Mouse (Mus musculus): ENCODE results near the gene Rps18. TPM values are rescaled to one million over a fixed set of nuclear protein-coding genes. Genes with fewer than 3 reads are reported as not detected.

Gene Rps18
- polyA plus RNA-seq, 1 experiment from 2014 or later, result 1,221 TPM

DNA sequence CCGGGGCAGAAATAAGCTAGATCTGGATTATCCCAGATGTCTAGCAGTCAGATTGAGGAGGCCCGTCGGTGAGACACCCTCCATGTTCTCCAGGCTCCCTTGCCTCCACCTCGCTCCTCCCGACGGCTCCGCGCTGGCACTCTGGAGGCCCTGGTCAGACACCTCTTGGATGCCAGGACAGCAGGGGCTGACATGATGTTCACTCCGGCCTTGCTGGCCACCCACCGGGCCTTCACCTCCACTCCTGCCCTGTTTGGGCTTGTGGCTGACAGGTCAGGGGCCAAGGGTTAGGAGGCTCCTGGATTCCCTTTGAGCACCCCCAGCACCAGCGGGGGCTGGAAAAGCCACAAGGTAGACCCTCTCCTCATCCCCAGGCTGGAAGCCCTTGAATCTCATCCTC, 23.9 kb downstream of the Rps18 start:
- Histone ChIP-seq H3K9me3 (ENCODE audit: control insufficient read depth, low read length) (no peaks in the 10 kb centered on the region), H3K27me3 (ENCODE audit: control insufficient read depth, insufficient read depth, low read length) (no peaks in the 10 kb centered on the region), H3K36me3 (ENCODE audit: control insufficient read depth, insufficient read depth, low read length) (0 out of 2 replicates have a peak, but pooled peaks cover 6% of the 10 kb centered on the region)

DNA sequence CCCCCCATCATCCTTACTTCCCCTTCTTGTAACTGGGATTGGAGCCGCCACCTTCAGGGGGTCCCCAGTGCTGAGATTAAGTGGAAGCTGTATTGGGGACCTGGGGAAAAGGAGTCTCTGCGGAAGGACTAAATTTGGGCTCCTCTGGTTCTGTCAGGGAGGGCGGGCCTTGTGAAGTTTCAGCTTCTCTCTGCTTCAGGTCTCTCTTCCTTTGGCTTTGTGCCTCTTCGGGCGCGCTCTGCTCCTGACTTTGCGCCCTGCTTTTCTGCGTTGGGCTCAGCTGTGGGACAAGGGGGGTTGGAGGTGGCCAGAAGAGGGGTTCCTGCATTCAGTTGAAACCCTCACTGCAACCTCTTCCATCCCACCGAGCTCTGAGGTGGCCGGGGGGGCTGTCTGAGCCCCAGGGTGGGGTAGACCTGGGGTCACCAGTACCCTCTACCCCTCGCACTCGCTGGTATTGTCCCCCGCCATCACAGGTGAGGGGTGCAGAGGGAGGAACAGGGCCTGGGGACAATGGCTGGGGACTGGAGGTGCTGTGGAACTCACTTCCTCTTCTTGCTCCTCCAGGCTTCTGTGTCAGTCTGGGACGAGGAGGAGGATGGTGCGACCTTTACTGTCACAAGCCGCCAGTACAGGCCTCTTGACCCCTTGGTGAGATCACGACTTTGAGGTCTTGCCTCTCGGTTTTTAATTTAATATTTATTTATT, 24.5 kb downstream of the Rps18 start:
- no peak overlapping the region for H3K27ac ChIP-seq (ENCODE audit: low read depth, low read length)
- H3K27me3 ChIP-seq (ENCODE audit: control insufficient read depth, insufficient read depth, low read length), result no peaks in the 10 kb centered on the region
- no peaks in the 10 kb centered on the region for H3K9me3 ChIP-seq (ENCODE audit: control insufficient read depth, low read length)
- H3K4me2 ChIP-seq (replicated peaks; ENCODE audit: low read depth, low read length), result peak overlapping the region; percentile 90
- peak overlapping the region; percentile 82 for H3K9ac ChIP-seq (ENCODE audit: low read depth, low read length)
- H3K4me3 ChIP-seq (ENCODE audit: low read depth, low read length), result peak overlapping the region; percentile 76
- whole genome bisulfite sequencing, result 35% methylated on average over 18 of the region's 18 CpGs
- 0 out of 2 replicates have a peak, but pooled peaks cover 6% of the 10 kb centered on the region for H3K36me3 ChIP-seq (ENCODE audit: control insufficient read depth, insufficient read depth, low read length)
- ATAC-seq (ENCODE audit: low FRiP score) (no peak), DNase-seq (ENCODE audit: low spot score) (no peak)
- no peaks in the 10 kb centered on the region for H3K4me1 ChIP-seq (replicated peaks; ENCODE audit: control insufficient read depth, insufficient read depth, low read length)

More for the DNA sequence above, 23.9 kb downstream of the Rps18 start:
- Histone ChIP-seq H3K4me3 (ENCODE audit: low read depth, low read length) (no peak overlapping the region), H3K27ac (ENCODE audit: low read depth, low read length) (no peak overlapping the region), H3K4me1 (replicated peaks; ENCODE audit: control insufficient read depth, insufficient read depth, low read length) (no peaks in the 10 kb centered on the region), H3K9ac (ENCODE audit: low read depth, low read length) (no peak overlapping the region), H3K4me2 (replicated peaks; ENCODE audit: low read depth, low read length) (no peak overlapping the region)
- DNase-seq (ENCODE audit: low spot score), result no peak
- no peak for ATAC-seq (ENCODE audit: low FRiP score)
- 92% methylated on average over 11 of the region's 11 CpGs for WGBS

DNA sequence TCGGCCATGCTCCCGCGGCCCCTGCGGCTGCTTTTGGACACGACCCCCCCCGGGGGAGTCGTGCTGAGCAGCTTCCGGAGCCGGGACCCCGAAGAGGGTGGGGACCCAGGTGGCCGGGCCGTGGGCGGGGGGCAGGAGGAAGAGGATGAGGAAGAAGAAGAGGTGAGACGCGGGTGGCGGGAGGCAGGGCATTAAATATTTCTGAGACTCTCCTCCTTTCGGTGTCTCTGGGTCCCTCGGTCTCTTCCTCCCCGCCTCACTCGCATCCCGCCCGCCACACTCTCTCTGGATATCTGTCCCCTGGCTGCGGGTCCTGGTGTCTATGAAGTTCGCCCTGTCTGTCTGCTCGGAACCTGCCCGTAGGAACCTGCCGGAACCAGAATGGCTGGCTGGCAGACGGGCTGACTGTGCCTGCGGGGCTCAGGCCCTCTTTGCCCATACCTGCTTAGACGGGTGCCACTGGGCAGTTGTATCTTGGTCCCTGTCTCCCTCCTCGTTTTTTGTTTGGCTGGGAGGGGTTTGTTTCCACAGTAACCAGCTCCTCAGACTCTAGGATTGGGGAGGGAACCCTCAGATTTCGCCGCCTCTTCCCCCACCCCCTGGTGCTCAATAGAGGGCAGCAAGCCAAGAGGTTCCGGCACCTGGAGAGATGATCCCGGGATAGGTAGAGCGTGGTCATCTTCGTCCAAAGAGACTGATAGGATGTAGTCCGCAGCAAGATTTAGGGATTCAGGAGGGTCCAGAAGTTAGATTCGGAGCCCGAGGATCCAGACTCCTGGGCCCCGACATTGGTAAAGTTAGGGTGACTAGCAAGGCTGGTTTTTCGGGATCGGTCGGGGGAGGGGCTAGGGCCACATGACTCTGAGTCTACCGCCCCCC, 25.3 kb downstream of the Rps18 start:
- ATAC-seq (ENCODE audit: low FRiP score), result peak; percentile 1; the same call in 1 of the 2 replicates
- 1% methylated on average over 42 of the region's 45 CpGs for WGBS
- peak overlapping the region; percentile 76 for H3K4me3 ChIP-seq (ENCODE audit: low read depth, low read length)

DNA sequence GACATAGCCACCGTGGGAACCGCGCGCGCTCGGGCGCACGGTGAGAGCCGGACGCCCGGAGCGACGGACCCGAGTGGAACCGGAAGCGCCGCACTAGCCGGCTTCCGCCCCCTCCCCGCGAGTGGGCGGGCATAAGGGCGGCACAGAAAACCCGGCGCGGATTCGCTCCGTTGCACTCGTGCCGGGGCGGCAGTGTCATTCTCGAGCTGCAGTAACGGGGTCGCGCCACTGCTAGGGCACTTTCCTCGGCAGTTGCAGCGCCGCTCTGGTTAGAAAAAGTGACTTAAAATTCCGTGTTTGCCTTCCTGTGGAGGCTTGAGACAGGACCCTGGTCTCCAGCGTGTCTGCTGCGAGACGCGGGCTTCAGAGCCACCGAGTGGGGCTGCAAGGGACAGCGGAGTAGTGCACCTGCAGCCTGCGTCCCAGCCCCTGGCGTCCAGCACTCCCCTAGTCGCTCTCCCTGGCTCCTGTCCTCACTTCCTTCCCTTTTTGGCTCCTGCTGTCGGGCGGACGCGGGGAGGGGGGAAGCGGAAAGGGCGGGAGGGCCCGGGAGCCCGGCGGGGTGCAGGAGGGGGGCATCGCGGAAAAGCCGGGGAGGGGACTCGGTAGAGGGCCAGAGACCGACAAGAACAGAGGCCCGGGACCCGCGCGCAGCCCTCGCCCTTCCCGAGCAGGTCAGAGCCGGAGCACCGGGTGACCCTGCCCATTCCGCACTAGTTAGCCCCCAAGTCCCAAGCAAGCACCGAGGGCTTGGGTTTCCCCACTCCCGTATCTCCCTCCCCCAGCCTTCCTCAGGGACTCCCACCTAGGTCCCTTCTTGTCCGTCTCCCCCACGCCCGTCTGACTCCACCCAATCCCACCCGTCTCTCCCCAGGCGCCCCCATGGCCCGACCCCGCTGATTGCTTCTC, 26.2 kb downstream of the Rps18 start, which contains the start of gene Rgl2:
TSS of gene Rgl2 (plus strand) at position 173 of the 909 bp plus-strand sequence.
- under 1% methylated on average over 73 of the region's 80 CpGs for WGBS

More for the DNA sequence above, 25.3 kb downstream of the Rps18 start:
- H3K9ac ChIP-seq (ENCODE audit: low read depth, low read length), result peak overlapping the region; percentile 82
- H3K4me2 ChIP-seq (replicated peaks; ENCODE audit: low read depth, low read length), result peak overlapping the region; percentile 90
- no peaks in the 10 kb centered on the region for H3K9me3 ChIP-seq (ENCODE audit: control insufficient read depth, low read length)
- H3K4me1 ChIP-seq (replicated peaks; ENCODE audit: control insufficient read depth, insufficient read depth, low read length), result no peaks in the 10 kb centered on the region
- no peaks in the 10 kb centered on the region for H3K27me3 ChIP-seq (ENCODE audit: control insufficient read depth, insufficient read depth, low read length)
- 0 out of 2 replicates have a peak, but pooled peaks cover 6% of the 10 kb centered on the region for H3K36me3 ChIP-seq (ENCODE audit: control insufficient read depth, insufficient read depth, low read length)
- H3K27ac ChIP-seq (ENCODE audit: low read depth, low read length), result peak overlapping the region; percentile 87
- DNase-seq (ENCODE audit: low spot score), result peak; percentile 54

DNA sequence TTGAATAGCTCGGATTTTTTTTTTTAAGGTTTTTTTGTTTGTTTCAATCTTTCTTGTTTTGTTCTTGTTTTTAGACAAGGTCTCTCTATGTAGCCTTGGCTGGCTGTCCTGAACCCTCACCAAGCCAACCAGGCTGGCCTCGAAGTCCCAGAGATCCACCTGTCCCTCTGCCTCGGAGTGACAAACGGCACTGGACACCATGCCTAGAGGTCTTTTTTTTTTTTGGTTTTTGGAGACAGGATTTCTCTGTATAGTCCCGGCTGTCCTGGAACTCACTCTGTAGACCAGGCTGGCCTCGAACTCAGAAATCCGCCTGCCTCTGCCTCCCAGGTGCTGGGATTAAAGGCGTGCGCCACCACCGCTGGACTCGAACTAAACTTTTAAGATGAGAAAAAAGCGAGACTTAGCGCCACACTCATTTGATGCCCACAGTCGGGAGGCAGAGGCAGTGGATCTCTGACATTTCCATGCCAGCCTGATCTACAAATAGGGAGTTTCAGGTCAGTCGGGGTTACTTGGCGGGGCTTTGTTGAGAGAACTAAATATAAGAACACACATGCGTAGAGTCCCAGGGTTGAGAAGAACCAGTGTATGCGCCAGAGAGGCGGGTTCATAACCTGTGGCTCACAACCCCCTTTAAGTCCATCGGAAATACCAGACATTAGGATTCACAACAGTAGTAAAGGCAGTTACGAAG, 27.4 kb downstream of the Rps18 start:
- Histone ChIP-seq H3K9me3 (ENCODE audit: control insufficient read depth, low read length) (no peaks in the 10 kb centered on the region), H3K4me1 (replicated peaks; ENCODE audit: control insufficient read depth, insufficient read depth, low read length) (no peaks in the 10 kb centered on the region), H3K36me3 (ENCODE audit: control insufficient read depth, insufficient read depth, low read length) (0 out of 2 replicates have a peak, but pooled peaks cover 6% of the 10 kb centered on the region), H3K27ac (ENCODE audit: low read depth, low read length) (no peak overlapping the region), H3K4me3 (ENCODE audit: low read depth, low read length) (peak overlapping the region; percentile 76), H3K9ac (ENCODE audit: low read depth, low read length) (peak overlapping the region; percentile 82), H3K27me3 (ENCODE audit: control insufficient read depth, insufficient read depth, low read length) (no peaks in the 10 kb centered on the region), H3K4me2 (replicated peaks; ENCODE audit: low read depth, low read length) (peak overlapping the region; percentile 90)
- whole genome bisulfite sequencing, result 60% methylated on average over 21 of the region's 21 CpGs
- DNase-seq (ENCODE audit: low spot score) (no peak), ATAC-seq (ENCODE audit: low FRiP score) (no peak)

More for the DNA sequence above, 26.2 kb downstream of the Rps18 start, which contains the start of gene Rgl2:
- Histone ChIP-seq H3K9ac (ENCODE audit: low read depth, low read length) (peak within 1 kb of the TSS; percentile 82), H3K27ac (ENCODE audit: low read depth, low read length) (peak within 1 kb of the TSS; percentile 87), H3K27me3 (ENCODE audit: control insufficient read depth, insufficient read depth, low read length) (no peaks in the 10 kb centered on the region), H3K4me1 (replicated peaks; ENCODE audit: control insufficient read depth, insufficient read depth, low read length) (no peaks in the 10 kb centered on the region), H3K9me3 (ENCODE audit: control insufficient read depth, low read length) (no peaks in the 10 kb centered on the region), H3K4me2 (replicated peaks; ENCODE audit: low read depth, low read length) (peak within 1 kb of the TSS; percentile 90), H3K36me3 (ENCODE audit: control insufficient read depth, insufficient read depth, low read length) (0 out of 2 replicates have a peak, but pooled peaks cover 6% of the 10 kb centered on the region), H3K4me3 (ENCODE audit: low read depth, low read length) (peak within 1 kb of the TSS; percentile 76)
- DNase-seq (ENCODE audit: low spot score), result peak; percentile 98
- peak; percentile 83 for ATAC-seq (ENCODE audit: low FRiP score)

DNA sequence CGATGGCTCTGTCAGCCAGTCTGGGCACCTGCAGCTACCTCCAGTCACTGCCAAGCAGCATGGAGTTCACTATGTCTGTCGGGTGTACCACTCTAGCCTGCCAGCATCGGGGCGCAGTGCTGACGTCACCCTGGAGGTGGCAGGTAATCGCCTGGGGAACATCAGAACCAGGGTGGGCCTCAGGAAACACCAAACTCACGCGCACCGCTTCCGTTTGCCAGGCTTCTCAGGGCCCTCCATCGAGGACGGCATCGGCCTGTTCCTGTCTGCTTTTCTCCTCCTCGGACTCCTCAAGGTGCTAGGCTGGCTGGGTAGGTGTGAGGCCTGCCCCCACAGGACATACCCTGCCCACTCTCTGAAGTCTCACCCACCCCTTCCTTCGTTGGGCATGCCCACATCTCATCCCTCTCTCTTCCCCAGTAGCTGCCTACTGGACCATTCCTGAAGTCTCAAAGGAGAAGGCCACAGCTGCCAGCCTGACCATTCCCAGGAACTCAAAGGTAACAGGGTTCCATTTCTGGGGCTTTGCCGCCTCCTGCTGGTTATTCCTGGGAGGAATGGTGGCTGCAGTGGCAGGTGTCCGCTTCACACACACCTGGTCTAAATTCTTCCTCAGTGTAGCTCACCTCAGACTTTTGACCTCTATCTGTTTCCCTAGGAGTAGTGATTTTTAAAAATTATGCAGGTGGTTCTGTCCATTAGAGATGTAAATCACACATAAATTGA, 29.4 kb downstream of the Rps18 start:
- Histone ChIP-seq H3K27me3 (ENCODE audit: control insufficient read depth, insufficient read depth, low read length) (no peaks in the 10 kb centered on the region), H3K9ac (ENCODE audit: low read depth, low read length) (no peak overlapping the region), H3K36me3 (ENCODE audit: control insufficient read depth, insufficient read depth, low read length) (no peaks in the 10 kb centered on the region), H3K4me1 (replicated peaks; ENCODE audit: control insufficient read depth, insufficient read depth, low read length) (no peaks in the 10 kb centered on the region), H3K27ac (ENCODE audit: low read depth, low read length) (no peak overlapping the region), H3K4me3 (ENCODE audit: low read depth, low read length) (no peak overlapping the region), H3K4me2 (replicated peaks; ENCODE audit: low read depth, low read length) (no peak overlapping the region), H3K9me3 (ENCODE audit: control insufficient read depth, low read length) (no peaks in the 10 kb centered on the region)
- no peak for ATAC-seq (ENCODE audit: low FRiP score)
- WGBS, result 70% methylated on average over 17 of the region's 17 CpGs
- DNase-seq (ENCODE audit: low spot score), result peak; percentile 41

DNA sequence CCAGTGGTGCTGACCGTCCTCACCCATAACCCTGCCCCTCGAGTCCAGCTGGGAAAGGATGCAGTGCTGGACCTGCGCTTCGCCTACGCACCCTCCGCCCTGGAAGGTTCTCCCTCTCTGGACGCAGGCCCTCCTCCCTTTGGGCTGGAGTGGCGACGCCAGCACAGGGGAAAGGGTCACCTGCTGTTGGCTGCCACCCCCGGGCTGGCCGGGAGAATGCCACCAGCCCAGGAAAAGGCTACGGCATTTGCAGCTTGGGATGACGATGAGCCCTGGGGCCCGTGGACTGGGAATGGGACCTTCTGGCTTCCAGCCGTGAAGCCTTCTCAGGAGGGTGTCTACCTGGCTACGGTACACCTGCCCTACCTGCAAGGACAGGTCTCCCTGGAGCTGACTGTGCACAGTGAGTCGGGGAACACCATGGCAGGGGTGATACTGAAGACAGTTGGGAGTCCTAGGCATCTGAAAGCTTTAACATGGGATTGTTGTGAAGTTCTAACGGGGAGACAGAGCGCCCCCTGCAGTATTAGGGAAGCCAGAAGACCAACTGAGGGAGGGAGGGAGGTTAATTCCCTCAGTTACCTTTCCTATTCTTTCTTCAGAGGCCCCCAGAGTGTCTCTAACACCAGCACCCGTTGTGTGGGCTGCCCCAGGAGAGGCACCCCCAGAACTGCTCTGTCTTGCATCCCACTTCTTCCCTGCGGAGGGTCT, 30.2 kb downstream of the Rps18 start:
- H3K9ac ChIP-seq (ENCODE audit: low read depth, low read length), result no peak overlapping the region
- H3K4me1 ChIP-seq (replicated peaks; ENCODE audit: control insufficient read depth, insufficient read depth, low read length), result 0 out of 2 replicates have a peak, but pooled peaks cover 5% of the 10 kb centered on the region
- H3K4me3 ChIP-seq (ENCODE audit: low read depth, low read length), result no peak overlapping the region
- no peak for DNase-seq (ENCODE audit: low spot score)
- no peaks in the 10 kb centered on the region for H3K27me3 ChIP-seq (ENCODE audit: control insufficient read depth, insufficient read depth, low read length)
- H3K9me3 ChIP-seq (ENCODE audit: control insufficient read depth, low read length), result no peaks in the 10 kb centered on the region
- no peaks in the 10 kb centered on the region for H3K36me3 ChIP-seq (ENCODE audit: control insufficient read depth, insufficient read depth, low read length)
- H3K4me2 ChIP-seq (replicated peaks; ENCODE audit: low read depth, low read length), result no peak overlapping the region
- WGBS, result 83% methylated on average over 20 of the region's 21 CpGs
- no peak for ATAC-seq (ENCODE audit: low FRiP score)
- H3K27ac ChIP-seq (ENCODE audit: low read depth, low read length), result no peak overlapping the region
